Mouse (Mus musculus): ENCODE measurements around the gene Gm17654.
"Not testable (repeated sequence)": the region's sequence is repeated elsewhere in the genome, so short reads cannot be mapped to it uniquely, and the experiment has no call there.

Gm17654 gene

GRCm38 (mm10) chr14:43579046-43579445 lies at the start of gene Gm17654:
Gm17654 (minus strand) TSS chr14:43579146.
- DNase-seq (ENCODE audit: low read depth) = not testable (repeated sequence)

GRCm38 (mm10) chr14:43607913-43608312 lies 29.0 kb upstream of the Gm17654 start, which contains the start of gene Gm10375:
Gm10375 (minus strand) TSS chr14:43608013.
- DNase-seq (ENCODE audit: low read depth) = not testable (repeated sequence)

- not testable (repeated sequence) for DNase-seq (ENCODE audit: low read depth)
Observed at GRCm38 (mm10) chr14:43577969-43578368, 977 bp downstream of the Gm17654 start.

- not testable (repeated sequence) for DNase-seq (ENCODE audit: low read depth)
Observed at GRCm38 (mm10) chr14:43552271-43552670, 26.7 kb downstream of the Gm17654 start.

- not testable (repeated sequence) for DNase-seq (ENCODE audit: low read depth)
Observed at GRCm38 (mm10) chr14:43546281-43546680, 32.7 kb downstream of the Gm17654 start.

GRCm38 (mm10) chr14:43543276-43543675 lies 35.7 kb downstream of the Gm17654 start, which contains the start of gene Gm5799:
Gm5799 (plus strand) TSS chr14:43543576.
- not testable (repeated sequence) for DNase-seq (ENCODE audit: low read depth)

- DNase-seq (ENCODE audit: low read depth) = not testable (repeated sequence)
Observed at GRCm38 (mm10) chr14:43538144-43538543, 40.8 kb downstream of the Gm17654 start.

- not testable (repeated sequence) for DNase-seq (ENCODE audit: low read depth)
Observed at GRCm38 (mm10) chr14:43532387-43532786, 46.6 kb downstream of the Gm17654 start.

GRCm38 (mm10) chr14:43532011-43532383 lies 46.9 kb downstream of the Gm17654 start:
- not testable (repeated sequence) for DNase-seq (ENCODE audit: low read depth)

GRCm38 (mm10) chr14:43531052-43532010 lies 47.6 kb downstream of the Gm17654 start:
- DNase-seq (ENCODE audit: low read depth) = not testable (repeated sequence)
